Mouse (Mus musculus) mouse embryonic stem cell (cell line): ENCODE measurements around the gene Prr18.

Experiments
- in situ Hi-C, 2 experiments: fragments of 300-500 bp; cut with MboI; formaldehyde crosslinking; loops; 1 replicate in 1 of 2; 3 replicates in 1 of 2; pipeline ENCODE4 v1.14.3; 2019 to 2020; ENCODE audit warnings: low sequenced_read_pairs in 2 of 2, low pct_unique_long_range_greater_than_20kb in 1 of 2, mixed read lengths in 1 of 2; ENCODE audit not compliant: unreplicated experiment in 1 of 2

The Prr18 gene

DNA sequence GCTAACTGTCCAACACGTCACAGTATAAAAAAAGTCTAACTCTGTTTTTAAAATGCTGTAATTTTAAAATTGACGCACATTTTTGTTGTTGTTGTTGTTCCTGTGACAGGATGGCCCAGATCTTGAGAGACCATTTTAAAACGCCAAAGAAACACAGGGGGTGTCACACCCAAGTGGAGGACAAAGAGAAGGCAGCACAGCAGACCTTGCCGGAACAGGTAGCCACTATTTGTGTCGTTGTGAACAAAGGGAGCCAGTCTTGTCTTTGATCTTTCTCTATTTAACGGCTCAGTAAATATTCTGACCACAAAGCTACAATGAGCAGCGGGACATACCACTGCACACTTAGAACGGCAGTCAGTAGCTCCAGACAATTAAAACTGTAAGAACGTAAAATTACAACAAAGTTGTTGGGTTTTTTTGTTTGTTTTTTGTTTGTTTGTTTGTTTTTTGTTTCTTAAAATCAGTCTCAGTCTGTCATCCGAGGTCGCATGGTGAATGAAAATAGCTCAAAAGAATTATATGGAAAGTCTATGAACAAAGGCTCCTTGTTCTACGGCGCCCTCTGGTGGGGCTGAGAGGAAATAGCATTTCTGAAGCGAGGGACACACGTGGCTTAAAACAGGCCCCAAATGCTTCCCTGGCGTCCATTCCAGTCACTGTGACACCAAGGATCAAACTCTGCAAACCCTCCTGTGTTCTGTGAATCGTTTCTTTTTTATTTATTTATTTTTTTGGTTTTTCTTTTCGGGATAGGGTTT, 35.2 kb downstream of the Prr18 start:
- in situ Hi-C loops, result loop anchor here in 1 of 2 experiments (5.0 kb wide), 1 partner anchor 115 kb away; no protein-coding TSS in a partner anchor

DNA sequence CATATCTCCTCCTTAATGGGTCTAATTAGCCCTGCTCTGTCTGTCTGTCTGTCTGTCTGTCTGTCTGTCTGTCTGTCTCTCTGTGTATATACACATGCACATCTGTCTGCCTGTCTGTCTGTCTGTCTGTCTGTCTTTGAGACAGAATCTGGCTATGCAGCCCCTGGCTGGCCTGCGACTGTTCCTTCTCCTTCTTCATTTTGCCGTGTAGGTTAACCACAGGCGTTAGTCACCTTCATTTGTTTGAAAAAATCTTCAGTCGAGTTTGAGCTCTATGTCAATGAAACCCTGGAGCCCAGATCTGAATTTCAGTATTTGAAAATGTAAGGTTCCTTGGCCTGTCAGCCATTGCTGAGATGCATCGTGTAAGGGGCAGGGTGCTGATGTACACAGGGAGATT, 40.0 kb downstream of the Prr18 start:
- in situ Hi-C loops, result no loop called here

DNA sequence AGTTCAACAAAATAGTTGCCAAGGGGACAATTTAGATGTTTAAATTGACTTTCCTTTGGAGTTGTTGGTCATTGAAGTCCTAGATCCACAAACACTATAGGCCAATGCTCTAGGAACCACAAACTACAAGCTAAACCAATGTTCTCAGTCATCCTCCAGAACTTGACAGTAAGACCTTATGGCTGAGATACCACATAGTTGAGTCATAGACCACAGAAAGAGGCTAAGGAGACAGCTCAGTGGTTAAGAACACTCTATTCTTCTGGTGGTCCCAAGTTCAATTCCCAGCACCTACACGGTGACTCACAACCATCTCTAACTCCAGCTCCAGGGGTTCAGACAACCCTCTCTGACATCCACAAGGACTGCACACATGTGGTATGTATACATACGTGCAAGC, 48.2 kb downstream of the Prr18 start:
- in situ Hi-C loops, result loop anchor here in 1 of 2 experiments (5.0 kb wide), 1 partner anchor 42 kb away; no protein-coding TSS in a partner anchor

DNA sequence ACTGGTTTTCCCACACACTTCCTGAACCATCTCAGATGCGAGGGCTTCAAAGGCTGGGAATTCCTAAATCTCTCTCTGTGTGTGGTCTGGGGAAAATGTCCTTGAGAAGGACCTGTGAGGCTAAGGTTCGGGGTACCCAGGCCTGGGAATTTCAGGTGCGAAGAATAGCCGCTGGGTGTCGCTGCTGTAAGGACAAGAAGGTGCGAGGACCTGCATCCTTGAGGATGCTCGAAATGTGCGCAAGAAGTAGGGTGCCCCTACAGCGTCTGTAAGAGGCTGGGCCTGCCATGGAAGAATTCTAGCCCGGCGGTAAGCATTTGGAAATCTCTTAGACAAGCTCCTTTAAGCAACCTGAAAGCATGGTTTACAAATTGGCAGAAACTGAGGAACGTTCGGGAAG, 51.2 kb downstream of the Prr18 start:
- in situ Hi-C loops, result loop anchor here in 1 of 2 experiments (5.0 kb wide), 1 partner anchor 39 kb away; no protein-coding TSS in a partner anchor

DNA sequence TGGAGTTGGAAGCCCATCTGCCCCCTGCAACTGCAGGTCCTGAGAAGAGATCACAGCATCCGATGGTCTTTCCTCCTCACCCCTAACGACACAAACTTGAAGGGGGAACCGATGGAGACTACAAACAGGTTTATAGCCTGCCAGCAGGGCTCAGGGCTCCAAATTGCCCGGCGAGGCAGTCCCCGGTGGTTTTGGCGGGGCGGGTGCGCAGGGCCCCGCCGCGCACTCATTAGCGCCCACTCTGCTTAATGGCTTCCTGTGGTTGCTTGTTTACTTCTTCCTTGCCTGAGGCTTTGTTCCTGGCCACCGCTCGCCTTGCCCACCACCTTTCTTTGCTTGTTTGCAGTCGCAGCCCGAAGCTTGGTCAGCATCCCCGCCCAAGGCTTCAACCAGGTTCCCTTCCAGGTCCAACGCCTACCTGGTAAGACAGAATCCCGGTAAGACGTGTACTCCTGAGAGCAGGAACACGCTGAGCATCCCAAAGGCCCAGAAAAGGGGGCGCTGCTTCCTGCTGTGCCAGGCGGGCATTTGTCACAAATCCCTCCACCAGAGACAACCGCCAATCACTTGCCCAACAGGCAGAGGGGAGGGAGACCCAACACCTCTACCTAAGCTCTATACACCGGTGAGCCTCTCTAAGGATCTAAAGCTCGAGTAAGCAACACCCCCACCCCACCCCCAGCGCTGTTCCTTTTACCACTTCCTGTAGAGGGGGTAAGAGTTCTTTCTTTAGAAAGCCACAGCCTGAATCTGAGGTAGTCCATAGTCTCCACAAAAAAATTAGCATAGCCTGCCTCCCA, 51.9 kb downstream of the Prr18 start:
- in situ Hi-C loops, result loop anchor here in 1 of 2 experiments (5.0 kb wide), 1 partner anchor 38 kb away; no protein-coding TSS in a partner anchor

DNA sequence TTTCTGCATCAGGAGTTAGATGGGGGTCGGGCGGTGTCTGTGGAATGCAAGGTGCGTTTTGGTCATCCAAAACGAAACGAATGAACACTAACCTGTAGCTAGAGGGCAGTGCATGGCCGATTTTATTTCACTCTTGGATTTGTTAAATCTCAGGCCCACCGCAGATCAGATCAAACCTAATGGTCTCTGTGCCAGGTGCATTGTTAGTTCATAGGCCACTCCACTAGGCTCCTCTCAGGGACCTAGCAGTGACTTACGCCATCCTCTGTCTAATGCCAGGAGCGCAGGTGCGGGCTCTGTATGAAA, 52.5 kb downstream of the Prr18 start:
- in situ Hi-C loops, result loop anchor here in 1 of 2 experiments (5.0 kb wide), 1 partner anchor 38 kb away; no protein-coding TSS in a partner anchor

DNA sequence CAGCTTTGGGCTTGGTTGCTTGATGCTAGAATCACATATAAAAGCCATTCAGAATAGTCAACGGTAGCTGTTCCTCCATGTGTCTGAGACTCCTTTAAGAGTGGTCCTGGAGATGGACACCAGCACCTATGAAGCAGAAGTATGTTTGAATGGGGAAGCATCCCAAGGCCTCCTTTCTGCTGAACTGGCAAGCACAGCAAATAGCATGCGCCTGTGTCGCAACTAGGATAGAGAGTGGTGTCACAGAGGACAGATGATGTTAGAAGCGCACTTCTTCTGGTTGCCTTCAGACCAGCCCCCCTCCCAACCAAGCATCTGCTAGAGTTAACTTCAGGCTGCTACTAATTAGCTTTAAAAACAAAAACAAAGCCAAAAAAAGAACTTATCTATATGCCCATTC, 53.2 kb downstream of the Prr18 start:
- in situ Hi-C loops, result no loop called here
